Mouse (Mus musculus) heart, postnatal 14 days (tissue): ENCODE measurements around the gene Fgg. TPM values are rescaled to one million over a fixed set of nuclear protein-coding genes. Genes with fewer than 3 reads are reported as not detected.

Experiments used
- total RNA-seq, 2 experiments: library from RNA; stranded (reverse); gene quantifications; 2 replicates each; pipeline ENCODE4 v1.2.3; 2021

Gene Fgg
- total RNA-seq, 2 experiments from 2014 or later: not detected

Other genes starting within 250 kb of the Fgg start
- under 1 TPM; 0.43 to 0.59 TPM for gene Rbm46, start 131.2 kb upstream of the Fgg start, total RNA-seq
- gene Lrat, start 103.8 kb upstream of the Fgg start, total RNA-seq: under 1 TPM; 0.32 to 0.33 TPM
- not detected for gene Fga, start 18.4 kb downstream of the Fgg start, total RNA-seq
- not detected for gene Fgb, start 42.1 kb downstream of the Fgg start, total RNA-seq
- gene Plrg1, start 47.8 kb downstream of the Fgg start, total RNA-seq: 10 to 100 TPM; 26.4 to 31.5 TPM
- gene Dchs2, start 120.2 kb downstream of the Fgg start, total RNA-seq: 1 to 10 TPM; 1.0 to 1.3 TPM